Mouse (Mus musculus): ENCODE data around the gene Gng8. TPM values are rescaled to one million over a fixed set of nuclear protein-coding genes. Genes with fewer than 3 reads are reported as not detected.

Gng8 gene
- total RNA-seq (2015) (not detected in 2 replicates), total RNA-seq (2017) (not detected in 2 replicates)

- peak; percentile 86 for ATAC-seq (replicated peaks; ENCODE audit: poor library complexity)
These were observed at the start of gene Gng8 for GRCm38 (mm10) chr7:16891641-16892351. Gng8 (plus strand) TSS chr7:16891786.

DNA sequence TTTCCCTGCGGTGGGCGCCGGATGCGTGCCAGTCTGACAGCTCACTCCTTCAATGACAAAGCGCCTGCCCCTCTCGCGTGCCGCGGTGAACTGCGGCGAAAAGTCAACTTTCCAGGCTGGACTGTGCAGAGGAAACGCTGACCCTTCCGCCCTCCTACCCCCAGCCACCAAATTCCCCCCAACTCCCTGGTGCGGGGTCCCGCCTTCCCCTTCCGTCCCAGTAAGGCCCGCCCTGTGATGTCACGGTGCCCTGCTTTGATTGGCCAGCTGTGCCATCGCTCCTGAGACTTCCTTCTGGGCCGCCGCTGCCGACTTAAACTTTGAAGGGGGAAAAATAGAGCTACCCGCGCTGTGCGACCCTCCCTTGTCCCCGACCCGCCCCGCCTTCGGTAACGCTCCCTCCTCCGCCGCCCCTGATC lies 48.9 kb upstream of the Gng8 start, which contains the start of gene Prkd2:
TSS of gene Prkd2 (plus strand) at position 258 of the 419 bp plus-strand sequence.
- ATAC-seq (replicated peaks; ENCODE audit: poor library complexity): peak; percentile 71

GRCm38 (mm10) chr7:16843441-16844171 lies 48.0 kb upstream of the Gng8 start:
- no peak for ATAC-seq (replicated peaks; ENCODE audit: poor library complexity)

GRCm38 (mm10) chr7:16844696-16845071 lies 46.9 kb upstream of the Gng8 start:
- no peak for ATAC-seq (replicated peaks; ENCODE audit: poor library complexity)

DNA sequence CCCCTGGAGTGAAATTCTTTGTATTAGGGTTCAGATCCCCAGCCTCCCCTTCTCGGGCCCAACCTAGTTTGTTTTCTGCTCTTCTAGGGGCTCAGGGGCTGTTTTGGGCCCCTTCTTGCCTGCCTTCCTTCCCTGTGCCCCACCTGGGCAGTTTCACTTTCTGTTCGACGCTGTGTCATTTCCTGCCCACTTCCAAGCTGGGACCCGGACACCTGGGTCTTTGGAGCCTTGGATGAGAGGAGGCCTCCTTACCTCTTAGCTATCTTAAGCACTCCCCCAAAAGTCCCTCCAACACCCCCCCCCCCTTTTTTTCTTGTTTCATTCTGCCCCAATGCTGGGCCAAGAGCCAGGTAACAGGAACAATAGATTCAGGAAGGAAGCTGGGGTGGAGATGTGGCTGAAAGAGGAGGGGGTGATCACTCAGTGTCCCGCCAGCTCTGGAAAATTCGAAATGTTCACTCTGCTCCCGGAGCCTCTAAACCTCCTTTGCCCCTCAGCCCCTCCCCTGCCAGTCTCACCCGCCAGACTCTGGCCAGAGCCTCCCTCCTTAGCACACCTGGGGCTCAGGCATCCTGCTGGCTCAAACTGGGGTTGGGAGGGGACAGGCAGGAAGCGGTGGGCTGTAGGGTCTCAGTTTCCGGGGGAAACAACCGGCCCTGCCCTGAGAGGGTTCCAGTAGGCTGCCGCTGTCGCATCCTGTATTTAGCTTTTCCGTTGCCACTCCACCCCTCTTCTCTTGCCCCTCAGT lies 46.3 kb upstream of the Gng8 start:
- 0 out of 2 replicates have a peak, but pooled peaks have one; percentile 2 for ATAC-seq (replicated peaks; ENCODE audit: poor library complexity)

DNA sequence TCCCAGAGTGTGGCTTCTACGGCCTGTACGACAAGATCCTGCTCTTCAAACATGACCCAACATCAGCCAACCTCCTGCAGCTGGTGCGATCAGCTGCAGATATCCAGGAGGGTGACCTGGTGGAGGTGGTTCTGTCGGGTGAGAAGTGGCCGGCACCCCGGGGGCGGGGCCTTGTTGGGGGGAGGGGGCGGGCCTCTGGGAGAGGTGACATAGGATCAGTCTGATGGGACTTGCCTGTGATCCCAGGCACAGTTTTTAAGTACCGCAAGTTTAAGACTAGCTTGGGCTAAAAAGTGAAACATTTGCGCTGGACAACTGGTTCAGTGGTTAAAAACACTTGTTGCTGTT lies 45.8 kb upstream of the Gng8 start:
- no peak for ATAC-seq (replicated peaks; ENCODE audit: poor library complexity)

GRCm38 (mm10) chr7:16846775-16847174 lies 44.8 kb upstream of the Gng8 start:
- no peak for ATAC-seq (replicated peaks; ENCODE audit: poor library complexity)

DNA sequence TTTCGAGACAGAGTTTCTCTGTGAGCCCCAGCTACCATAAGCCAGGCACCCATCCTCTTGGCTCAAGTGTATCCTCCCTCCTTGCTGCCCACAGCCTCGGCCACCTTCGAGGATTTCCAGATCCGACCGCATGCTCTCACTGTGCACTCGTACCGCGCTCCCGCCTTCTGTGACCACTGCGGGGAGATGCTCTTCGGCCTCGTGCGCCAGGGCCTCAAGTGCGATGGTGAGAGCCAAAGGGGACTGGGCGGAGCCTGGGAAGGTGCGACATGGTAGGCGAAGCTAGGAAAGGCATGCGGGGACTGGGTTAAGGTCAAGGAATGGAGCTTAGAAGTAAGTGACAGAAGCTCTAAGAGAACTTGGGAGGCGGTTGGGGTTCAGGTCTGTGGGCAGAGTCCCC lies 44.1 kb upstream of the Gng8 start:
- ATAC-seq (replicated peaks; ENCODE audit: poor library complexity): no peak

DNA sequence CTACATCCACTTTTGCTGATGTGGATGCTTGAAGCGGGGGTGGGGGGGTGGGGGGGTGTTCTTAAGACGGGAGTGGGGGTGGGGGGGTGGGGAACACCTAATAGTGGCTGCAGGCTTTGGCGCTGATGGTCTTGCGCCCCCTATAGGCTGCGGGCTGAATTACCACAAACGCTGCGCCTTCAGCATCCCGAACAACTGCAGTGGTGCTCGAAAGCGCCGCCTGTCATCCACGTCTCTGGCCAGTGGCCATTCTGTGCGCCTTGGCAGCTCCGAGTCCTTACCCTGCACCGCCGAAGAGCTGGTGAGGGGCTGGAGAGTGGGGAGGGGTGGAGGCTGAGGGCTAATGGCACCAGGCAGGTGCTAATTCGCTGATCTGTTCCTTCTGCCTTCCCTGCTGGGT lies 43.0 kb upstream of the Gng8 start:
- ATAC-seq (replicated peaks; ENCODE audit: poor library complexity): peak; percentile 38; the same call in 1 of the 2 replicates

DNA sequence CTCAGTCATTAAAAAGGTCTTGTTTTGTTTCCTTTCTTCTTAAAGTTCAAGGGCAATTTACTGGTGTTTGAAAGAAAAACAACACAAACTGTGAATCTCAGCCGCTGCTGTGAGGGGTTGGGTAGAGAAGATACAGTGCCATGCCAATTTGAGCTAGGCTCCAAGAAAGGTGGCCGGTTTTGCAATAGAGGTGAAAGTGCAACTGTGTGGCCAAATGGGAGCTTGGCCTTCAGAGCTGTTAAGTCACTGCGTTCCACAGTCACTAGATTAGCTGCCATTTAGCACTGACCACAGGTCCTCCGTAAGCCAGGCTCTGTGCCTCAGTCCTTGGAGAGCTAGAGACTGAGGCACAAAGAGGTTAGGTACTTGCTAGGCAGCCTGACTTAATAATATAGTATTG lies 40.0 kb upstream of the Gng8 start:
- no peak for ATAC-seq (replicated peaks; ENCODE audit: poor library complexity)

GRCm38 (mm10) chr7:16853302-16853831 lies 38.2 kb upstream of the Gng8 start:
- no peak for ATAC-seq (replicated peaks; ENCODE audit: poor library complexity)

DNA sequence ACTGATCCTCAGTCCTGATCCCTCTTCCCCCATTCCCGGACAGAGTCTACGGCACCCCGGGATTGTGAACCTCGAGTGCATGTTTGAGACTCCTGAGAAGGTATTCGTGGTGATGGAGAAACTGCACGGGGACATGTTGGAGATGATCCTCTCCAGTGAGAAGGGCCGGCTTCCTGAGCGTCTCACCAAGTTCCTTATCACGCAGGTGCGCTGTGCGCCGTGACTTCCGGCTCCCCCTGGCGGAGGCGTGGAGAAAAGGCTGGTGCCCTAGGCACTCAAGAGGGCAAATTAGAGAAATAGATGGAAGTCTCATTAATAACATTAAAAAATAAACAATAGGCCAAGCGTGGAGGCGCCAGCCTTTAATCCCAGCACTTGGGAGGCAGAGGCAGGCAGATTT lies 33.2 kb upstream of the Gng8 start:
- peak; percentile 81 for ATAC-seq (replicated peaks; ENCODE audit: poor library complexity)

DNA sequence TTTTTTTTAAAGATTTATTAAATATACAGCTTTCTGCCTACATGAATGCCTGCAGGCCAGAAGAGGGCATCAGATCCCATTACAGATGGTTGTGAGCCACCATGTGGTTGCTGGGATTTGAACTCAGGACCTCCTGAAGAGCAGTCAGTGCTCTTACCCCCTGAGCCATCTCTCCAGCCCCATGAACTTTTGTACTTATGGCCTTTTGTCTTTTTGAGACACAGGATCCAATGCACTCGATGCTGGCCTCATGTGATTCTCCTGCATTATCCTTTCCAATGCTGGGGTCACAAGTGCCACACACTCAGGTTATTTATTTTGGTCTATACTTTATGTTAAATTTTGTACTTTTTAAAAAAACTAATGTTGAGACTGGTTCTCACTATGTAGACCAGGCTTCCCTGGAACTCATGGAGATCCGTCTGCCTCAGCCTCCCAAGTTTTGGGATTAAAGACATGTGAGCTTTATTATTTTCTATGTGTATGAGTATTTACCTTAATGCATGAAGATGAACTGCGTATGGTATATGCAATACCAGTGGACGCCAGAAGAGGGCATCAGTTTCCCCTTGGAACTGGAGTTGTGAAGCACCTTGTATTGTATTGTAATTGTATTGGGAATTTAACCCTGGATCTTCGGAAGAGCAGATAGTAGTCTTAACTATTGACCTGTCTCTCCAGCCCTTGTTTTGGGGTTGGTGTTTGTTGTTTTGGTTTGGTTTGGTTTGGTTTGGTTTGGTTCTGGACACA lies 31.5 kb upstream of the Gng8 start:
- ATAC-seq (replicated peaks; ENCODE audit: poor library complexity): peak; percentile 74

GRCm38 (mm10) chr7:16867488-16867887 lies 24.1 kb upstream of the Gng8 start:
- no peak for ATAC-seq (replicated peaks; ENCODE audit: poor library complexity)

- ATAC-seq (replicated peaks; ENCODE audit: poor library complexity): no peak
These were observed 22.1 kb upstream of the Gng8 start for GRCm38 (mm10) chr7:16869497-16869896.

DNA sequence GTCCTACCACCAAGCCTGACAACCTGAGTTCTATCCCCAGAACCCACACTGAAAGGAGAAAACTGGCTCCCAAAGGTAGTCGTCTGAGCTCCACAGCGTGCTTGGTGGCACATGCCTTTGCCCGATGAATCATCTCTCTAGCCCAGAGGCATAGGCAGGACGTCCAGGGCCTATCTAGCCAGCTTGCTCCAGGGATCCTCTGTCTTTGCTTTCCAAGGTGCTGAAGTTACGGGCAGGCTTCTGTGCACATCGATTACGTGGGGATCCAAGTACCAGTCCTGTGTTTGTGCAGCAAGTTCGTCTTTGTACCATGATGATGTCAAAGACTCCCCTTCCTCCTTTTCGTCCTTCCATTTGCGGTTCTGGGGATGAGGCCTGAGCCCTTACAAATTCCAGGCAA lies 20.0 kb upstream of the Gng8 start:
- ATAC-seq (replicated peaks; ENCODE audit: poor library complexity): no peak

- no peak for ATAC-seq (replicated peaks; ENCODE audit: poor library complexity)
These were observed 19.1 kb upstream of the Gng8 start for GRCm38 (mm10) chr7:16872478-16872877.

DNA sequence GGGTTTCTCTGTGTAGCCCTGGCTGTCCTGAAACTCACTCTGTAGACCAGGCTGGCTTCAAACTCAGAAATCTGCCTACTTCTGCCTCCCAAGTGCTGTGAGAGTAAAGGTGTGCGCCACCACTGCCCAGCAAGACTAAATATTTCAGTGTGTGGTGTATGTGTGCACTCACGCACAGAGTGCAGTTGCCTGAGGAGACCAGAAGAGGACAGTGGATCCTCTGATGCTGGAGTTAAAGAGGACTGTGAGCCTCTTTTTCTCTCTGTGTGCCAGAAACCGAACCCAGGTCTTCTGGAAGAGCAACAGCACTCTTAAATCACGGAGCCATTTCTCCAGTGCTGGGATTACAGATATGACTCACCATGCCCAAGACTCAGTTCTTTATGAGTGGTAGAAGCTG lies 18.2 kb upstream of the Gng8 start:
- no peak for ATAC-seq (replicated peaks; ENCODE audit: poor library complexity)

DNA sequence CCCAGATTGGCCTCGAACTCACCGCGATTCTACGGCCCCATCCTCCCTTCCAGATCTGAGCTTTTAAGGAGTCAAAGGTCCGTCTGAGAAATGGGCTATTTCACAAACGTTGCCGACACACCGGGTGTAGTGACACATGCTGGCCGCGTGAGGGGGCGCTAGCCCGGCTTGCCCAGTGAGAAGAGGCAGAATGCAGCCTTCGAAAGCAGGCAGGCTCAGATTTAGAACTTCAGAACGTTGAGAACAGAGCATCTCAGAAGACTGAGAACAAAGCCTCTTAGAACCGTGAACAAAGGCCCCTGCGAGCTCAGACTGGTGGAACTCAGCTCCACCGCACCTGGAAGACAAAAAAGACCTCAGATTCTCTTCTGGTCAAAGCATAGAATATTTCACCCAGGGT lies 17.4 kb upstream of the Gng8 start:
- peak; percentile 66 for ATAC-seq (replicated peaks; ENCODE audit: poor library complexity)

DNA sequence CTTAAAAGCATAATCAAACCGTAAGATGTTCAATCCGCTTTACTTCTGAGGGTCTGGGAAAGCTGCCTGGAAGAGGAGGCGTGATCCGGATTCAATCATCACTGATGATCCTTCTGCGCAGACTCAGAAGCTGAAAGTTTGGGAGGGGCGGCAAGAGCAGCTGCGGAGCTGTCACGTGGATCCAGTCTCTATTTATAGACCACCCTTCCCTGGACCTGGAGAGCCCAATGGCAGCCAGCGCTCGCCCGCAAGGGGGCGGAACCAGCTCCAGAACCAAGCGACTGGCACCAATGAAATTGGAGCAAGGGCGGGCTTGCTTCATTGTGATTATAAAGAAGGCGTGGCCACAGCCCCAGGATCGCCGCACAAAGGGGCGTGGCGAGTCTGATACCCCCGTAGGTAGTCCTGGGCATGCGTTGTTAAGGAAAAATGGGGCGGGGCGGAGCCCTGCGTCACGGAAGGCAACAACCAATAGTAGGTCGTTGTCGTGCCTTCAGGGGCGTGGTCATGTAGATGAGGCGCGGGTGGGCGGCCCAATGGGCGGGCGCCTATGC lies 16.8 kb upstream of the Gng8 start:
- peak; percentile 86 for ATAC-seq (replicated peaks; ENCODE audit: poor library complexity)

DNA sequence AGATGAGACGGTGACA lies 16.5 kb upstream of the Gng8 start, which contains the start of gene Dact3:
TSS of gene Dact3 (plus strand) at position 8 of the 16 bp plus-strand sequence.
- ATAC-seq (replicated peaks; ENCODE audit: poor library complexity): no peak

Measured in megakaryocyte progenitor cell, adult 5-6 weeks (primary cell).